Mouse (Mus musculus) midbrain, embryonic 11.5 days (tissue): ENCODE measurements around the gene Lrrn2. TPM values are rescaled to one million over a fixed set of nuclear protein-coding genes. Genes with fewer than 3 reads are reported as not detected.

Source experiments
- ATAC-seq: fragments of 200-750 bp; cut with Nextera tagmentation; 2 replicates; pipeline ENCODE4 v1.8.0; 2017; ENCODE audit warnings: moderate TSS enrichment, moderate library complexity; ENCODE audit not compliant: low FRiP score
- DNase-seq: peaks from one replicate; pipeline ENCODE4 v3.0.0; 2015; ENCODE audit warnings: low spot score; ENCODE audit errors: missing footprints
- H3K27ac ChIP-seq: fragments of 300-500 bp; sonication (generic); 2 replicates; pipeline ENCODE4 v1.5.1; 2014; ENCODE audit warnings: low read depth, low read length
- H3K27me3 ChIP-seq: fragments of 300-500 bp; sonication (generic); 2 replicates; pipeline ENCODE4 v1.6.1; 2014; ENCODE audit warnings: mild to moderate bottlenecking, low read length, moderate library complexity, mixed read lengths; ENCODE audit not compliant: control insufficient read depth, insufficient read depth
- H3K36me3 ChIP-seq: fragments of 300-500 bp; sonication (generic); 2 replicates; pipeline ENCODE4 v1.6.1; 2014; ENCODE audit warnings: mild to moderate bottlenecking, low read length, moderate library complexity, mixed read lengths; ENCODE audit not compliant: control insufficient read depth, insufficient read depth
- H3K4me1 ChIP-seq: fragments of 300-500 bp; sonication (generic); 2 replicates; pipeline ENCODE4 v1.6.1; 2014; ENCODE audit warnings: low read length; ENCODE audit not compliant: control insufficient read depth, insufficient read depth
- H3K4me2 ChIP-seq: fragments of 300-500 bp; sonication (generic); 2 replicates; pipeline ENCODE4 v1.6.1; 2014; ENCODE audit warnings: mild to moderate bottlenecking, moderate library complexity
- H3K4me3 ChIP-seq: fragments of 300-500 bp; sonication (generic); 2 replicates; pipeline ENCODE4 v1.5.1; 2014; ENCODE audit warnings: low read depth, low read length
- H3K9ac ChIP-seq: fragments of 300-500 bp; sonication (generic); 2 replicates; pipeline ENCODE4 v1.6.1; 2014; ENCODE audit warnings: low read length
- H3K9me3 ChIP-seq: fragments of 300-500 bp; sonication (generic); 2 replicates; pipeline ENCODE4 v1.6.1; 2016; ENCODE audit warnings: low read length; ENCODE audit not compliant: control insufficient read depth
- WGBS: fragments of 180-500 bp; shearing (Covaris S2); extraction: QIAGEN DNeasy Blood & Tissue Kit; methylation state at CpG from one replicate; pipeline ENCODE4 v1.1.7; 2014; 5-methylcytosine and 5-hydroxymethylcytosine counted together
- polyA plus RNA-seq: library from polyadenylated mRNA; unstranded; fragments of >200 nt; fragmentation: Nextera tagmentation; extraction: Ambion mirVana; gene quantifications from 2 replicates; pipeline ENCODE4 v1.2.1, GENCODE M21; 2014

The Lrrn2 gene
- polyA plus RNA-seq, 1 experiment from 2014 or later: 9.4 TPM

DNA sequence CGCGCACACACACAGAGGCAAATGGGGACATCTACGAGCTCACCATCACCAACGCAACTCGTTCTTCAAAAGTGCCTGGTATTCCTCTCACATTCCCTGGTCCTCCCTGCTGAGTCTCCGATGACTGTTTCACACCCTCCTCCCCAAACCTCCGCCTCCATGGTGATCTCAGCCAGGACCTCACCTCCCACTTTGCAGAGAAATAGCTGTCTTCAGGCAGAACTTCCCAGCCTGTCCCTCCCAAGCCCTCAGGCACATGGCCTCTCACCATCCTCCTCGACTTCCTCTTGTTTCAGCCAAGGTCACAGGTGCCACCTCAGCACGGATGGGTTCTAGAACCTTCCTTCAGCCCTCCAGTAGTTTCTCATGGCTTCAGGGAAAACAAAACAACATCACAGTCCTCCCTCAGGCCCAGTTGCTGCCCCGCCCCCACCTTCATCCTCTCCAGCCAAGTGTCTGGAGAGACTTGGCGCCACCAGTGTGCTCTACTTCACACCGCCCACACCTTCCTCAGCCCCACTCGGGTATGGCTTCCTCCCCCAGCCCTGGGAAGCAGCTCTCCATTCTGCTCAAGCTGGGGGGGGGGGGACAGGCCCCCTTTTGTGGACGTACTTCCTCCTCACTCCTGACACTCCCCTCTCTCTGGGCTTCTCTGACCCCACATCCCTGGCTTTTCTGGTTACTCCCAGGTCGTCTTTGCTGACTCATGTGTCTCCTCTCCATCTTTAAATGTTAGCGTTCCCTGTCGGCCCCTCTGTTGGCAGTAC lies 13.4 kb downstream of the Lrrn2 start:
- Histone ChIP-seq H3K9ac (no peak overlapping the region), H3K27ac (no peak overlapping the region), H3K4me1 (no peaks in the 10 kb centered on the region), H3K4me3 (no peak overlapping the region), H3K9me3 (no peaks in the 10 kb centered on the region), H3K36me3 (no peaks in the 10 kb centered on the region), H3K27me3 (no peaks in the 10 kb centered on the region), H3K4me2 (no peak overlapping the region)
- 78% methylated on average over 17 of the region's 17 CpGs for WGBS
- DNase-seq: no peak
- no peak for ATAC-seq

DNA sequence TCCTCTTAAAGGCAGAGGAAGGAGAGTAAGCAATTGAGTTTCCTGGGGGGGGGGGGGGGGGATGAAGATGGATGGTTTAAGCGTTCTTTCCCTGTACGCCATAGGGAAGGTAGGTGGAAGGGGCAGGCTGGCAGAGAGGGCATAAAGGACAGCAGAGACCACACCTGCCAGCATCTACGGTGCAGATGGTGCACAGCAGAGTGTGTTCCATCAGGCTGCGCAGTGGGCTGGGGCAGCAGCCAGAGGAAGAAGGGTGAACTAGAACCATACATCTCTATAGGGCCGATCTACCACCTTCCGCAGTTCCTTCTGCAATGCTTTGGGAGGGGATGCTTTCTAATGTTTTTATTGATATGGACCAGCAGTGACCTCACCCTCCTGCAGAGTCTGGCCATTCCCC lies 19.0 kb downstream of the Lrrn2 start:
- H3K4me2 ChIP-seq: no peak overlapping the region
- no peak overlapping the region for H3K27ac ChIP-seq
- WGBS: 90% methylated on average over 6 of the region's 6 CpGs
- no peaks in the 10 kb centered on the region for H3K9me3 ChIP-seq
- DNase-seq: no peak
- no peaks in the 10 kb centered on the region for H3K4me1 ChIP-seq
- H3K36me3 ChIP-seq: no peaks in the 10 kb centered on the region
- H3K9ac ChIP-seq: no peak overlapping the region
- no peak overlapping the region for H3K4me3 ChIP-seq
- ATAC-seq: no peak
- no peaks in the 10 kb centered on the region for H3K27me3 ChIP-seq

DNA sequence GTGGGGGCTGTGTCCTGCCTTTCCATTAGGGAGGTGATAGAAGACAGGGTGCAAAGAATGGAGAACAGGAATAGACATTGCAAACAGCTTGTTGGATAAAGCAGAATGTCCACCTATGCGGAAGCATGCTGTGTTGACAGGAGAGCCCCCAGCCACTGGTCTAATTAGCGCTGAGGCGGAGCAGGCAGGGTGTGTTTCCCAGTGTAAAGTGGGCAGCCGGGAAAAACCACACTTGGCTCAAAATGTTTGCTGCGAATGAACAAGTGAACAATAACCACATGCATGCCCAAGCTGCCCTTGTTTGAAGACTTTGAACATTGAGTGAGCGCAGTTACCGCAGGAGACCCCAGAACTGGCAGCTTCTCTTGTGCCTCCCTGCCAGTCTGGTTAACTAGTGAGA lies 19.6 kb downstream of the Lrrn2 start:
- Histone ChIP-seq H3K4me1 (no peaks in the 10 kb centered on the region), H3K36me3 (no peaks in the 10 kb centered on the region), H3K9me3 (no peaks in the 10 kb centered on the region), H3K4me2 (no peak overlapping the region), H3K27me3 (no peaks in the 10 kb centered on the region), H3K9ac (no peak overlapping the region), H3K4me3 (no peak overlapping the region), H3K27ac (no peak overlapping the region)
- DNase-seq: no peak
- WGBS: 87% methylated on average over 7 of the region's 7 CpGs
- no peak for ATAC-seq

DNA sequence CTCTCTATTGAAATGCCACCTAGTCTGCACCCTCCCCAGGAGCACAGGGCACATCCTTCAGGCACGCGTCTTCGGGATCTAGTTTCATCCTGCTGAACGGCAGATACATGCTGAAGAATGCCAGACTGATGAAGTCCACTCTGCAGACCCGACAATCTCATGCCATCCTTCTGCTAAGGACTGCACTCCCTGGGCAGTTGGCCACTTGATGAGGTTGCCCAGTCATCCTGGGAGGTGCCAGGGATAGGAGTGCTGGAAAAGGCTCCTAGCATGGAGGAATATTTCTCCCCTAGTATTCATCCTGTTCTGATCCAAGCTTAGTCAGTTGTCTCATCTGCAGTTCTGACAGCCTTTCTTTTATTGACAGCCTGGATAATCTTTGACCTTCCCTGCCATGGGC lies 20.9 kb downstream of the Lrrn2 start:
- Histone ChIP-seq H3K9ac (no peak overlapping the region), H3K27me3 (no peaks in the 10 kb centered on the region), H3K36me3 (no peaks in the 10 kb centered on the region), H3K4me3 (no peak overlapping the region), H3K9me3 (no peaks in the 10 kb centered on the region), H3K4me1 (no peaks in the 10 kb centered on the region), H3K27ac (no peak overlapping the region), H3K4me2 (no peak overlapping the region)
- ATAC-seq (no peak), DNase-seq (no peak)
- 86% methylated on average over 5 of the region's 5 CpGs for WGBS

DNA sequence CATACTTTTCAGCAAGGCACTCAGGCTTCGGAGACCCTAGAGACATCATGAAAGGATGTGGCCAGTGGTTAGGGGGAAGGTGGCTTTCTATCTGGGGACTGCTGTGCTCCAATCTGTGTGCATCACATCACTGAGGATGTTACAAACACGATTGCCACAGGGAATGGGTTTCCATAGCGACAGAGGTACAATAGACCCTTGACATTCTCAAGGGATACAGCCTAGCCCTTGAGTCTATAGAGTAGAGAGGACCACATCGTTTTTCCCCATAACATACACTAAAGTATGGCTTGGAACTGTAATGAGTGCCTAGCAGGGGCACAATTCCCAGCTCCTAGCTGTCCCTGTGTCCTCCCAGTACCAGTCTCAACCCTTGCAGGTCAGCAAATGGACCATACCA lies 23.4 kb downstream of the Lrrn2 start:
- Histone ChIP-seq H3K27me3 (no peaks in the 10 kb centered on the region), H3K27ac (no peak overlapping the region), H3K36me3 (no peaks in the 10 kb centered on the region), H3K9ac (no peak overlapping the region), H3K9me3 (no peaks in the 10 kb centered on the region), H3K4me3 (no peak overlapping the region), H3K4me2 (no peak overlapping the region), H3K4me1 (no peaks in the 10 kb centered on the region)
- WGBS: 66% methylated on average over 4 of the region's 4 CpGs
- DNase-seq (no peak), ATAC-seq (no peak)

DNA sequence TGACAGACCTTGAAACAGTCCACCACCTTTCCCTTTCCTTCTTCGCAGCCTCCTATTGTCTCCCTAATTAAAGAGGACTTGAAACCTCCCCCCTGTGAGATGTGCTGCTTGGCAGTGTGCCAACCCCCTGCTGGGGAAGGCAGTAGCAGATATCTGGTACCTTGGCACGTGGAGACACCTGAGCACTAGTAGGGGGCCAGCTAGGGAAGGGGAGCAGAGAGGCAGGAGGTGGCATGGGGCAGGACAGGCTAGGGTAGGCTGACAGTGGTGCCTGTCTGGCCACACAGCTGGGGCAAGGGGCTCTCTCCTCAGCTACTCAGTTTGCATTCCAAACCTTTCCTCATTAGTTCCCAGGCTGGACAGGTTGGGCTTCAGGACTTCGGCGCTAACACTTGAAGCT lies 29.0 kb downstream of the Lrrn2 start:
- H3K4me3 ChIP-seq: no peak overlapping the region
- H3K36me3 ChIP-seq: no peaks in the 10 kb centered on the region
- 81% methylated on average over 4 of the region's 4 CpGs for WGBS
- ATAC-seq (no peak), DNase-seq (no peak)
- no peak overlapping the region for H3K9ac ChIP-seq
- H3K4me2 ChIP-seq: no peak overlapping the region
- no peaks in the 10 kb centered on the region for H3K27me3 ChIP-seq
- no peak overlapping the region for H3K27ac ChIP-seq
- no peaks in the 10 kb centered on the region for H3K9me3 ChIP-seq
- no peaks in the 10 kb centered on the region for H3K4me1 ChIP-seq

DNA sequence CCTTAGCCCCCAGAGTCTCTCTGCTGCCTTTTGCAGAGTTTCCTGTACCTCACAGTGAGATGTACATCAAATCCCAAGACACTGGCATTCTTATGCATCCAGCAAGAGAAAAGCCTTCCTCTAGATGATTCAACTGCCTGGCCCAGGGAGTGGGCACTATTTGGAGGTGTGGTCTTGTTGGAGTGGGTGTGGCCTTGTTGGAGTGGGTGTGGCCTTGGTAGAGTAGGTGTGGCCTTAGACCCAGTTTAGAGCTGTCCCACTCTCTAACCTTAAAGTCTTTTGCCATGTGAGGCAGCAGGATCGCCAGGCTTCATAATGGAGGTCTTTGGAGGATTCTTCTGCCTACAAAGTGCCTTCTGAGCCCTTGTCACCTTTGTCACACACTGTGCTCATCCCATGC lies 29.9 kb downstream of the Lrrn2 start:
- no peaks in the 10 kb centered on the region for H3K9me3 ChIP-seq
- no peaks in the 10 kb centered on the region for H3K27me3 ChIP-seq
- H3K4me3 ChIP-seq: no peak overlapping the region
- no peak overlapping the region for H3K4me2 ChIP-seq
- no peak overlapping the region for H3K27ac ChIP-seq
- H3K9ac ChIP-seq: no peak overlapping the region
- 86% methylated on average over 1 of the region's 1 CpGs for WGBS
- ATAC-seq: no peak
- no peaks in the 10 kb centered on the region for H3K36me3 ChIP-seq
- H3K4me1 ChIP-seq: no peaks in the 10 kb centered on the region
- no peak for DNase-seq

DNA sequence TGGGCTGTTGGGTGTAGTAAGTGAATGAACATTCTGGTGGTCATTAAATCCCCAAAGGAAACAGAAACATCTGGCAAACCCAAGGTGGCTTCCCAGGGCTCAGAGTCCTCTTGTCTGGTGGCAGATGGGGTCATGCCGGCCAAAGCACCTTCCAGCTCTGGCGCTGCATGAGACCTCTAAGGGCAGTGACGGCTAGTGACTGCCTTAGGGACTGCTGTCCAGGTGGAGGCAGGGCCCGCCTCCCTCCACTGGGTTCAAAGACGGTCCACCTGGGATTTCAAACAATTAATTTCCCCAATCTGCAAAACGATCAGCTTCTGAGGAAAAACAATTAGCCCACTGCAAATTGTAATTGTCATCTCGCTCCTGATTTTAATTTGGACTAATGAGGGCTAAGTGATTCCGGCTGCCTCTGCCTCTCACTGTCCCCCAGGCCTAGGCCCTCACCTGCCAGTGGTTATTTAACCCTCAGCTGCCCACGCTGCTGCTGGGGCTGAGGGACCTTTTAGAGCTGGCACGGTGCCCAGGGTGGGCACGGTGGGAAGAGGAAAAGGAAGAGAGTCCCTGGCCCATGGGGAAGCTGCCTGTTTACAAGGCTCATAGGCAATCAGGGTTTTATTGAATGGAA lies 30.5 kb downstream of the Lrrn2 start:
- Histone ChIP-seq H3K36me3 (no peaks in the 10 kb centered on the region), H3K9me3 (no peaks in the 10 kb centered on the region), H3K27me3 (no peaks in the 10 kb centered on the region), H3K4me1 (no peaks in the 10 kb centered on the region), H3K27ac (no peak overlapping the region), H3K4me2 (no peak overlapping the region), H3K4me3 (no peak overlapping the region), H3K9ac (no peak overlapping the region)
- ATAC-seq: no peak
- DNase-seq: no peak
- WGBS: 81% methylated on average over 11 of the region's 11 CpGs

DNA sequence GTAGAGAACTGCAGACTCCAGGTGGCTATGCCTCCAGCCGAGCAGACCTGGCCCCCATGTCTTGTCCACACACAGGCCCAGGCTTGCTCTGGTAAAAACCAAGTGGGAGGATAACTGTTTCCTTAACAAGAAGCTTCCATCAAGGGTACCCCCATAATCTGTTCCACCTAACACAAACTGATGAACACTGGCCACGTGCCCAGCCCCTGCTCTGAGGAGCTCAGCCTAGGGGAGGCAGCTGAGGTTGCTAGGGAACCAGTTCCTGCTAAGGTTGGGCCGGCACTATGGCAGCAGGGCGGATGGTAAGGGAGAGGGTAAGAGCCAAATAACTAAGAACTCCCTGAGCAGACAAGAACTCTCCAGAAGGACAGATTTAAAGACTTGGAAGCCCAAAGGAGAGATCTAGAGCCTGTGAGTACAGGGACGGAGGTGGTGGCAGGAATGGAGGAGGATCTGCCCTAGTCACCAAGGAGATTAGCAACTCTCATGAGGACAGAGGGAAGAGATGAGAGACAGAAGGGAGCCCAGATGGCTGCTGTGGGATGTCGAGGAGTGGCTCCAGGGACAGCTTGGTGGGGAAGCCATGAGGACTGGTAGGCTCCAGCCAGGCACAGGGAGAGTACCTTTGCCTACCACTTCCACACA lies 35.9 kb downstream of the Lrrn2 start:
- ATAC-seq: no peak
- H3K4me2 ChIP-seq: no peak overlapping the region
- H3K36me3 ChIP-seq: no peaks in the 10 kb centered on the region
- H3K4me1 ChIP-seq: peaks cover 12% of the 10 kb centered on the region
- DNase-seq: peak; percentile 81
- H3K4me3 ChIP-seq: no peak overlapping the region
- WGBS: 47% methylated on average over 6 of the region's 6 CpGs
- H3K9me3 ChIP-seq: no peaks in the 10 kb centered on the region
- H3K27ac ChIP-seq: no peak overlapping the region
- H3K27me3 ChIP-seq: no peaks in the 10 kb centered on the region
- no peak overlapping the region for H3K9ac ChIP-seq
